Mouse (Mus musculus) CH12.LX (cell line): ENCODE measurements at regions not wholly inside any gene's neighbourhood (a gene's known extent, or its start where the extent isn't known, plus 50 kb on each side); places are given as distances from the start of the nearest gene placed in this dataset.

Source experiments
- DNase-seq: peaks from one replicate; pipeline ENCODE4 v3.0.0-alpha.2; 2013; ENCODE audit errors: extremely low read depth
- H3K27ac ChIP-seq: 2 replicates; pipeline ENCODE4 v1.5.1; 2012; ENCODE audit warnings: low read depth, mild to moderate bottlenecking, control low read depth, moderate library complexity; ENCODE audit not compliant: insufficient read depth
- H3K27me3 ChIP-seq: replicated peaks from 2 replicates; pipeline ENCODE3; 2012; ENCODE audit warnings: inconsistent platforms
- H3K36me3 ChIP-seq, 2 experiments: replicated peaks in 1 of 2; 2 replicates each; pipeline versions ENCODE3 to v1.6.1; 2012; ENCODE audit warnings: inconsistent platforms in 1 of 2, low read length in 1 of 2, mild to moderate bottlenecking in 1 of 2, mixed read lengths in 1 of 2, moderate library complexity in 1 of 2; ENCODE audit not compliant: control insufficient read depth in 1 of 2, insufficient read depth in 1 of 2
- H3K4me1 ChIP-seq, 2 experiments: 2 replicates each; pipeline ENCODE4 v1.6.1; 2012; ENCODE audit warnings: inconsistent platforms in 1 of 2, moderate library complexity in 1 of 2; ENCODE audit not compliant: insufficient read depth in 2 of 2, control insufficient read depth in 1 of 2
- H3K4me2 ChIP-seq: 2 replicates; pipeline ENCODE4 v1.6.1; 2012; ENCODE audit warnings: low read depth, mild to moderate bottlenecking, control low read depth; ENCODE audit not compliant: poor library complexity, insufficient read depth, severe bottlenecking
- H3K4me3 ChIP-seq, 3 experiments: fragments of 150-350 bp in 1 of 3; sonication (generic) in 1 of 3; replicated peaks in 1 of 3; 2 replicates each; pipeline versions ENCODE3 to v1.5.1; 2011 to 2012; ENCODE audit warnings: low read depth in 2 of 3, low read length in 2 of 3, mild to moderate bottlenecking in 2 of 3, moderate library complexity in 2 of 3, control low read depth in 1 of 3, improper control_type of control experiment in 1 of 3, inconsistent platforms in 1 of 3, mixed read lengths in 1 of 3; ENCODE audit not compliant: poor library complexity in 1 of 3
- H3K79me2 ChIP-seq: replicated peaks from 2 replicates; pipeline ENCODE4 v1.6.1; 2012; ENCODE audit warnings: mild to moderate bottlenecking, moderate library complexity; ENCODE audit not compliant: control insufficient read depth, poor library complexity, insufficient read depth, severe bottlenecking; ENCODE audit errors: extremely low read depth
- H3K9ac ChIP-seq: 2 replicates; pipeline ENCODE4 v1.6.1; 2012; ENCODE audit warnings: low read depth, mild to moderate bottlenecking, control low read depth, moderate library complexity; ENCODE audit not compliant: insufficient read depth
- H3K9me3 ChIP-seq: replicated peaks from 2 replicates; pipeline ENCODE3; 2012; ENCODE audit warnings: low read length, inconsistent platforms, mixed read lengths
- CHD2 ChIP-seq: IDR thresholded peaks from 2 replicates; pipeline ENCODE4 v1.6.1; 2011; ENCODE audit warnings: low read length, improper control_type of control experiment
- CTCF ChIP-seq, 2 experiments: IDR thresholded peaks in 1 of 2; conservative IDR thresholded peaks in 1 of 2; 2 replicates each; pipeline ENCODE4 v1.5.1; 2011 to 2012; ENCODE audit warnings: low read depth in 2 of 2, low read length in 2 of 2, improper control_type of control experiment in 1 of 2, inconsistent platforms in 1 of 2, mild to moderate bottlenecking in 1 of 2, moderate library complexity in 1 of 2
- GABPA ChIP-seq: IDR thresholded peaks from 2 replicates; pipeline ENCODE4 v1.6.1; 2012; ENCODE audit warnings: low read depth, low read length, improper control_type of control experiment, inconsistent platforms; ENCODE audit not compliant: insufficient replicate concordance
- HCFC1 ChIP-seq: IDR thresholded peaks from 2 replicates; pipeline ENCODE4 v1.6.1; 2012; ENCODE audit warnings: low read depth, mild to moderate bottlenecking, inconsistent platforms, low read length, improper control_type of control experiment
- MAX ChIP-seq: IDR thresholded peaks from 2 replicates; pipeline ENCODE4 v1.6.1; 2011; ENCODE audit warnings: low read length, improper control_type of control experiment
- MYC ChIP-seq: IDR thresholded peaks from 2 replicates; pipeline ENCODE4 v1.6.1; 2011; ENCODE audit warnings: low read depth, mild to moderate bottlenecking, improper control_type of control experiment, low read length
- NELFE ChIP-seq: IDR thresholded peaks from 2 replicates; pipeline ENCODE4 v1.6.1; 2011; ENCODE audit warnings: low read depth, low read length, improper control_type of control experiment
- NRF1 ChIP-seq: IDR thresholded peaks from 2 replicates; pipeline ENCODE4 v1.6.1; 2014; ENCODE audit warnings: low read depth, mild to moderate bottlenecking, inconsistent platforms, low read length, improper control_type of control experiment, moderate library complexity
- RAD21 ChIP-seq: IDR thresholded peaks from 2 replicates; pipeline ENCODE4 v1.6.1; 2011; ENCODE audit warnings: low read depth, mild to moderate bottlenecking, low read length, improper control_type of control experiment, moderate library complexity
- SIN3A ChIP-seq: IDR thresholded peaks from 2 replicates; pipeline ENCODE4 v1.6.1; 2012; ENCODE audit warnings: low read length, improper control_type of control experiment, inconsistent platforms
- SMC3 ChIP-seq: IDR thresholded peaks from 2 replicates; pipeline ENCODE4 v1.6.1; 2011; ENCODE audit warnings: low read depth, low read length, improper control_type of control experiment
- TBP ChIP-seq: conservative IDR thresholded peaks from 2 replicates; pipeline ENCODE4 v1.6.1; 2011; ENCODE audit warnings: low read depth, low read length, improper control_type of control experiment
- UBTF ChIP-seq: IDR thresholded peaks from 2 replicates; pipeline ENCODE4 v1.6.1; 2012; ENCODE audit warnings: low read depth, mild to moderate bottlenecking, inconsistent platforms, low read length, improper control_type of control experiment, moderate library complexity
- USF2 ChIP-seq: conservative IDR thresholded peaks from 2 replicates; pipeline ENCODE4 v1.6.1; 2011; ENCODE audit warnings: low read depth, low read length, improper control_type of control experiment
- ZC3H11A ChIP-seq: IDR thresholded peaks from 2 replicates; pipeline ENCODE4 v1.6.1; 2012; ENCODE audit warnings: low read depth, mild to moderate bottlenecking, inconsistent platforms, low read length, improper control_type of control experiment
- ZKSCAN1 ChIP-seq: IDR thresholded peaks from 2 replicates; pipeline ENCODE4 v1.6.1; 2012; ENCODE audit warnings: low read depth, inconsistent platforms, low read length, improper control_type of control experiment, borderline replicate concordance
- dilution Hi-C: fragments of 300-500 bp; cut with MboI; formaldehyde crosslinking; loops from 2 replicates; pipeline ENCODE4 v1.14.3; 2020; ENCODE audit warnings: low sequenced_read_pairs; ENCODE audit not compliant: extremely low pct_unique_long_range_greater_than_20kb, extremely low pct_ligation_motif_present
- in situ Hi-C: fragments of 300-500 bp; cut with MboI; formaldehyde crosslinking; loops from 3 replicates; pipeline ENCODE4 v1.14.3; 2019; ENCODE audit warnings: low sequenced_read_pairs, low pct_ligation_motif_present, low pct_unique_long_range_greater_than_20kb, mixed read lengths

- in situ Hi-C loops, result no loop called here
- peaks cover 90% of the 10 kb centered on the region for H3K27me3 ChIP-seq
- no peaks in the 10 kb centered on the region for H3K36me3 ChIP-seq
- H3K4me2 ChIP-seq, result no peak overlapping the region
- no peak overlapping the region for H3K27ac ChIP-seq
- dilution Hi-C loops, result no loop called here
- no peaks in the 10 kb centered on the region for H3K9me3 ChIP-seq
- no peaks in the 10 kb centered on the region for H3K4me1 ChIP-seq
- no peak overlapping the region for H3K4me3 ChIP-seq
- H3K9ac ChIP-seq, result no peak overlapping the region
- H3K79me2 ChIP-seq, result no peaks in the 10 kb centered on the region
- TF ChIP-seq TBP, result no peak
- no peak for TF ChIP-seq RAD21
- no peak for TF ChIP-seq NELFE
- no peak for DNase-seq
Measured at GRCm38 (mm10) chr2:180390216-180390996, 55.9 kb upstream of the Gata5 start.

GRCm38 (mm10) chr2:180389486-180389885, 55.0 kb upstream of the Gata5 start:
- H3K79me2 ChIP-seq, result no peaks in the 10 kb centered on the region
- dilution Hi-C loops (no loop called here), in situ Hi-C loops (no loop called here)
- H3K27ac ChIP-seq, result no peak overlapping the region
- H3K4me1 ChIP-seq, result no peaks in the 10 kb centered on the region
- H3K36me3 ChIP-seq, result no peaks in the 10 kb centered on the region
- no peak for DNase-seq
- no peak overlapping the region for H3K4me2 ChIP-seq
- TF ChIP-seq ZKSCAN1, result no peak
- no peak for TF ChIP-seq HCFC1
- no peak for TF ChIP-seq SIN3A
- no peak for TF ChIP-seq GABPA
- TF ChIP-seq NRF1, result no peak
- no peak for TF ChIP-seq NELFE
- no peak for TF ChIP-seq UBTF
- no peak for TF ChIP-seq MAX
- no peak for TF ChIP-seq ZC3H11A
- no peak for TF ChIP-seq CHD2
- TF ChIP-seq CTCF (conservative IDR thresholded peaks at IDR 0.05 in 1 of 2, IDR thresholded peaks at IDR 0.05 in 1 of 2; ENCODE audit: low read depth in 2 of 2, low read length in 2 of 2), result no peak
- TF ChIP-seq MYC, result no peak
- no peak for TF ChIP-seq USF2
- TF ChIP-seq SMC3, result no peak
- no peaks in the 10 kb centered on the region for H3K9me3 ChIP-seq
- peaks cover 90% of the 10 kb centered on the region for H3K27me3 ChIP-seq
- H3K9ac ChIP-seq, result no peak overlapping the region
- H3K4me3 ChIP-seq, result no peak overlapping the region
